Mouse (Mus musculus) small intestine, adult 2 months (tissue): Measurements from ENCODE around the gene Clec16a.

Source experiments
- CTCF ChIP-seq: fragments of 200-500 bp; IDR thresholded peaks from 2 replicates; pipeline ENCODE4 v1.5.1; 2012; ENCODE audit warnings: low read depth, mild to moderate bottlenecking, control low read depth, inconsistent platforms, low read length, moderate library complexity, mixed read lengths; ENCODE audit not compliant: insufficient replicate concordance, insufficient read length; ENCODE audit errors: extremely low read depth
- POLR2A ChIP-seq: fragments of 200-500 bp; IDR thresholded peaks from 2 replicates; pipeline ENCODE4 v1.6.1; 2012; ENCODE audit warnings: low read depth, mild to moderate bottlenecking, control low read depth, inconsistent platforms, low read length, moderate library complexity

DNA sequence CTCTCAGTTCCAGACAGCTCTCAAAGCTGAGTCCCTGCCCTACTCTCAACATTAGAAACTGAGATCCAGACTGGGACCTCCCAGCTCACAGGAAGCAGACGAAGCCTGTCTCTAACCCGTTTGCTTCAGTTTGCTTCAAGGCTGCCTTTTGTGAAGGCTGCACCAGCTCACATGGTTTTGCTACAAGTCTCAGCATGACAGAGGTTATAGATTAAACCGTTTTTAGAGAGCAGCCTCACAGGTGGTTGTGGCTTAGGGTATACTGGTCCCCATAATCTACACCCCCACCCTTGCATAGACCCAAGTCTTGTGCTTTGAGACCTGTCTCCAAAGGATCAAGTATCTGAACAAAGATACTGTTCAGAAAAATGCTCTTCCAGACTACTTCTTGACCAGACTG, 154.2 kb downstream of the Clec16a start:
- TF ChIP-seq CTCF (no peak), POLR2A (no peak)
